Mouse (Mus musculus): ENCODE data around the gene Rpl10. TPM values are rescaled to one million over a fixed set of nuclear protein-coding genes. Genes with fewer than 3 reads are reported as not detected.
A peak's percentile ranks its signal among the peaks of the same experiment; 100 is the strongest.

The Rpl10 gene
- total RNA-seq (2018; cell fraction: chromatin; rRNA removed) = 100 to 1,000 TPM; 240 to 849 (median 429) TPM
- 1,000 to 10,000 TPM in 25 of 26 experiments, 100 to 1,000 TPM in 1; 953 to 2,648 (median 1,502) TPM for total RNA-seq (2018; cell fraction: cytosol; rRNA removed)
- total RNA-seq (2018; cell fraction: nucleus; rRNA removed) = 100 to 1,000 TPM; 320 to 785 (median 447) TPM
- polyA plus RNA-seq (2018) = 1,104 to 3,117 TPM (median 2,186 TPM) in 3 replicates

- WGBS (ENCODE audit: missing documents) = 22% methylated on average over 33 of the region's 42 CpGs
- peak within 1 kb of the TSS; percentile 92 for H3K27ac ChIP-seq
- peaks cover 18% of the 10 kb centered on the region for H3K79me2 ChIP-seq (ENCODE audit: inconsistent target)
- H3K36me3 ChIP-seq (ENCODE audit: inconsistent target) = no peaks in the 10 kb centered on the region
- peak within 1 kb of the TSS; percentile 72 for H3K4me3 ChIP-seq (ENCODE audit: inconsistent target)
Observed at GRCm38 (mm10) chrX:74270062-74270901, at the start of gene Rpl10. TSS of gene Rpl10 (plus strand) at chrX:74270812.

- WGBS (ENCODE audit: missing documents) = 62% methylated on average over 1 of the region's 1 CpGs
- H3K36me3 ChIP-seq (ENCODE audit: inconsistent target) = peaks cover 22% of the 10 kb centered on the region; the same call in 1 of the 2 replicates
- no peak overlapping the region for H3K4me3 ChIP-seq (ENCODE audit: inconsistent target)
Observed at GRCm38 (mm10) chrX:74230038-74230437, 40.6 kb upstream of the Rpl10 start.

GRCm38 (mm10) chrX:74233196-74233595 is 37.4 kb upstream of the Rpl10 start:
- Histone ChIP-seq H3K27ac (no peak overlapping the region), H3K79me2 (ENCODE audit: inconsistent target) (peaks cover 9% of the 10 kb centered on the region; the same call in 1 of the 2 replicates), H3K36me3 (ENCODE audit: inconsistent target) (peaks cover 17% of the 10 kb centered on the region; the same call in 1 of the 2 replicates), H3K4me3 (ENCODE audit: inconsistent target) (no peak overlapping the region)
- WGBS (ENCODE audit: missing documents) = 83% methylated on average over 3 of the region's 5 CpGs

More at GRCm38 (mm10) chrX:74230038-74230437, 40.6 kb upstream of the Rpl10 start:
- no peak overlapping the region for H3K27ac ChIP-seq
- H3K79me2 ChIP-seq (ENCODE audit: inconsistent target) = no peaks in the 10 kb centered on the region; the same call in 1 of the 2 replicates

- Histone ChIP-seq H3K79me2 (ENCODE audit: inconsistent target) (peaks cover 60% of the 10 kb centered on the region), H3K36me3 (ENCODE audit: inconsistent target) (0 out of 2 replicates have a peak, but pooled peaks cover 26% of the 10 kb centered on the region), H3K4me3 (ENCODE audit: inconsistent target) (no peak overlapping the region), H3K27ac (no peak overlapping the region)
- 100% methylated on average over 4 of the region's 4 CpGs for WGBS (ENCODE audit: missing documents)
Observed at GRCm38 (mm10) chrX:74240332-74240731, 30.3 kb upstream of the Rpl10 start.

DNA sequence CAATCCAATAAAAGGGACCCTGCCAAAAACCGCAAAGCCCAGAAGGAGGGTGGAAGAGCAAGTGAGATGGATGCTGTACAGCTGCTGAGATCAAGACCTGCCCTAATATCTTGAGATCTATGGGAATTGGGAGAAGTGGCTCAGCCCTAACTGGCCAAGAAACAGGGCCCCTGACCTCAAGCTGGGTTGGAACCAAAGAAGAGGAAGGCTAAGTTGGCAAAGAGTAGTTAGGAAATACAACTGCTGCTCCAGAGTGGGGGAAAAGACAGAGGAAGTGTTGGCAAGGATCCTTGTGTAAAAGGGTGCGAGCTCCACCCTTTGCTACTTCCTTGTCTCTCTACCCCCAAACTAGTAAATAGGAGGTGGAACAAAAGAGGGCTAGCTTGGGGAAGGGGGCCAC is 27.2 kb upstream of the Rpl10 start:
- peak overlapping the region; percentile 88 for H3K27ac ChIP-seq
- WGBS (ENCODE audit: missing documents) = 71% methylated on average over 2 of the region's 2 CpGs

DNA sequence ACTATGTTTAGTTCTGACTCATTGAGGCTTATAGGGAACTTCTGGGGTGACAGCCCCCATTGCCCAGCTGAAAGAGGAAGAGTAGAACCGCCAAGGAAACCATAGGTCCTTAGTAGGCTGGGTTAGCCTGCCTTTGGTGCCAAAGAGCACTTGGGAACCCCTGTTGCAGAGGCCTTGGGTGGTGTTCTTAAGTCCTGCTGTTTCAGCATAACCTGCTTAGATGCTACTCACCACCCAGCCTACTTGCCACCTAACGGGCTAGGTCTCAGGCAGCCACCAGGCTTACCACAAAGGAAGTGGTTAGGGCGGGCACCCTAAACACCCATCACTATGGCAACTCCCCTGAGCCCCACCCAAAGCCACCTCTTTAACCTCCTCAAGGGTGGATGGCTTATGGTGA is 26.8 kb upstream of the Rpl10 start:
- 0 out of 2 replicates have a peak, but pooled peaks cover 19% of the 10 kb centered on the region for H3K36me3 ChIP-seq (ENCODE audit: inconsistent target)
- peak overlapping the region; percentile 88 for H3K27ac ChIP-seq
- peak overlapping the region; percentile 59; the same call in 1 of the 2 replicates for H3K4me3 ChIP-seq (ENCODE audit: inconsistent target)
- H3K79me2 ChIP-seq (ENCODE audit: inconsistent target) = peaks cover 52% of the 10 kb centered on the region
- WGBS (ENCODE audit: missing documents) = 21% methylated on average over 3 of the region's 3 CpGs

More for the DNA sequence above, 27.2 kb upstream of the Rpl10 start:
- Histone ChIP-seq H3K79me2 (ENCODE audit: inconsistent target) (peaks cover 54% of the 10 kb centered on the region), H3K4me3 (ENCODE audit: inconsistent target) (no peak overlapping the region; the same call in 1 of the 2 replicates), H3K36me3 (ENCODE audit: inconsistent target) (0 out of 2 replicates have a peak, but pooled peaks cover 19% of the 10 kb centered on the region)

GRCm38 (mm10) chrX:74244614-74245083 is 26.0 kb upstream of the Rpl10 start:
- Histone ChIP-seq H3K79me2 (ENCODE audit: inconsistent target) (peaks cover 43% of the 10 kb centered on the region), H3K27ac (peak overlapping the region; percentile 88), H3K4me3 (ENCODE audit: inconsistent target) (peak overlapping the region; percentile 59), H3K36me3 (ENCODE audit: inconsistent target) (0 out of 2 replicates have a peak, but pooled peaks cover 19% of the 10 kb centered on the region)
- 13% methylated on average over 3 of the region's 3 CpGs for WGBS (ENCODE audit: missing documents)

DNA sequence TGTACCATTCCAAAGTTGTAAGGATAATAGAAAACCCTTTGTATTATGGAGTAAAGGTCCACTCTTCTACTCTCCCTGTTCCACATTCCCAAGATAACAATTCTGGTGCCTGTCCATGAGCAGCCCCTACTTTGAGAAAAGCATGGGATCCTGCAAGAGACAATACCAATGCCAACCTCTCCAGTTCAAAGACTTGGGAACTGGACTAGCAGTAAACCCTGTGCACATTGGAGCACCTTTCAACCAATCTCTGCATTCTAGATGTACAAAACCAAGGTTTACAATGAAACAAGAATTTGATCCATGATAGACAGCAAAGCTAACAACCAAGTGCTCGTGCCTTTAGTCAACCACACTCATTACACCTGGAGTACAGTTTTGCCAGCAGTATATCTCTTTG is 25.5 kb upstream of the Rpl10 start:
- 71% methylated on average over 1 of the region's 1 CpGs for WGBS (ENCODE audit: missing documents)
- Histone ChIP-seq H3K4me3 (ENCODE audit: inconsistent target) (peak overlapping the region; percentile 59), H3K79me2 (ENCODE audit: inconsistent target) (peaks cover 39% of the 10 kb centered on the region), H3K36me3 (ENCODE audit: inconsistent target) (0 out of 2 replicates have a peak, but pooled peaks cover 19% of the 10 kb centered on the region), H3K27ac (peak overlapping the region; percentile 88)

DNA sequence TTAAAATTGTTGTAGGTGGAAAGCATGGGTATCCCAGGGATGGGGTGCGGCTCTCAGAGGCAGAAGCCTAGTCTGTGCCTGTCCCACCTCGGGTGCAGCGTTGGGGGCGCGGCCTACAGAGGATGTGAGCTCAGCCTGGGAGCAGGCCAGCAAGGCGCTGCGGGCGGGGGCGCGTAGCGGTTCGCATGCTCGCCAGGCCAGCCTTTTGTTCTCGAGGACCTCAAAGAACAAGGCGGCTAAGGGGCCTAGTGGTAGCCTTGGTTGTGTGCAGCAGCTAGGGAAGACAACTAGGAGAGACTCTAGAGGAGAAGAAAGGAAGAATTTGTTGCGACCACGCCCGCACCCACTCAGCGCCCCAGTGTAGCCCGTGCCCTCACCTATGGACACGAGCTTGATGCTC is 24.9 kb upstream of the Rpl10 start:
- 28% methylated on average over 16 of the region's 21 CpGs for whole genome bisulfite sequencing (ENCODE audit: missing documents)

GRCm38 (mm10) chrX:74246213-74246681 is 24.4 kb upstream of the Rpl10 start:
- Histone ChIP-seq H3K36me3 (ENCODE audit: inconsistent target) (0 out of 2 replicates have a peak, but pooled peaks cover 12% of the 10 kb centered on the region), H3K4me3 (ENCODE audit: inconsistent target) (peak overlapping the region; percentile 59), H3K27ac (peak overlapping the region; percentile 88), H3K79me2 (ENCODE audit: inconsistent target) (peaks cover 27% of the 10 kb centered on the region)
- WGBS (ENCODE audit: missing documents) = 15% methylated on average over 35 of the region's 38 CpGs

More for the DNA sequence above, 24.9 kb upstream of the Rpl10 start:
- H3K79me2 ChIP-seq (ENCODE audit: inconsistent target) = peaks cover 33% of the 10 kb centered on the region
- 0 out of 2 replicates have a peak, but pooled peaks cover 17% of the 10 kb centered on the region for H3K36me3 ChIP-seq (ENCODE audit: inconsistent target)
- H3K4me3 ChIP-seq (ENCODE audit: inconsistent target) = peak overlapping the region; percentile 59
- H3K27ac ChIP-seq = peak overlapping the region; percentile 88

DNA sequence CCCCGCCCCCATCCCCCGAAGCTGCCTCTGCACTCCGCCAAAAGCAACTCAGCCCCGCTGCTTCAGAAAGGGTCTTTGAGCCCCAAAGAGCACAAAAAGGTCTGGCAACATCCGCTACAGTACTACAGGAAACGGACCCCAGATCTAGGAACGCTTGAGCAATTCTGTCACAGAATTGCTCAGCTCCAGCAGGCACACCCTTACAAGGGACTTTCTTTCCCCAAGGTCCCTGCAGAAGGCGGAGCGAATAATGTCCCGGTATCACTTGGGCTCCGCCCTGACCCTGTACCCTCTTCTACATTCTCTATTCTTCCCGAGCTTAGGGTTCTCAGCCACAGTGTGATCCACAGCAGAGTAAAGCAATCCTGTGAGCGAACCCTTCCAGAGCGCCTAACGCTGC is 23.9 kb upstream of the Rpl10 start:
- peak overlapping the region; percentile 29 for H3K4me3 ChIP-seq (ENCODE audit: inconsistent target)
- H3K79me2 ChIP-seq (ENCODE audit: inconsistent target) = peaks cover 23% of the 10 kb centered on the region
- H3K27ac ChIP-seq = peak overlapping the region; percentile 65
- WGBS (ENCODE audit: missing documents) = 22% methylated on average over 8 of the region's 15 CpGs
- H3K36me3 ChIP-seq (ENCODE audit: inconsistent target) = 0 out of 2 replicates have a peak, but pooled peaks cover 7% of the 10 kb centered on the region

GRCm38 (mm10) chrX:74248651-74249050 is 22.0 kb upstream of the Rpl10 start:
- H3K4me3 ChIP-seq (ENCODE audit: inconsistent target) = peak overlapping the region; percentile 31; the same call in 1 of the 2 replicates
- 31% methylated on average over 3 of the region's 3 CpGs for WGBS (ENCODE audit: missing documents)
- 0 out of 2 replicates have a peak overlapping the region, but pooled peaks have one; percentile 22 for H3K27ac ChIP-seq

GRCm38 (mm10) chrX:74249615-74250014 is 21.0 kb upstream of the Rpl10 start, which contains the start of gene Flna:
TSS of gene Flna (minus strand) at chrX:74249820.
- H3K36me3 ChIP-seq (ENCODE audit: inconsistent target) = no peaks in the 10 kb centered on the region
- WGBS (ENCODE audit: missing documents) = 33% methylated on average over 23 of the region's 38 CpGs
- H3K4me3 ChIP-seq (ENCODE audit: inconsistent target) = peak within 1 kb of the TSS; percentile 31
- H3K79me2 ChIP-seq (ENCODE audit: inconsistent target) = peaks cover 7% of the 10 kb centered on the region
- H3K27ac ChIP-seq = peak within 1 kb of the TSS; percentile 39

More at GRCm38 (mm10) chrX:74248651-74249050, 22.0 kb upstream of the Rpl10 start:
- Histone ChIP-seq H3K79me2 (ENCODE audit: inconsistent target) (peaks cover 7% of the 10 kb centered on the region), H3K36me3 (ENCODE audit: inconsistent target) (no peaks in the 10 kb centered on the region)
